Mouse (Mus musculus) liver, embryonic 16.5 days (tissue): ENCODE measurements around the gene Bend7. TPM values are rescaled to one million over a fixed set of nuclear protein-coding genes. Genes with fewer than 3 reads are reported as not detected.

Source experiments
- ATAC-seq: fragments of 200-750 bp; cut with Nextera tagmentation; 2 replicates; pipeline ENCODE4 v1.8.0; 2017; ENCODE audit warnings: low read depth, mild to moderate bottlenecking, moderate number of reproducible peaks, moderate library complexity
- H3K27ac ChIP-seq: fragments of 300-500 bp; sonication (generic); 2 replicates; pipeline ENCODE4 v1.5.1; 2014; ENCODE audit warnings: mild to moderate bottlenecking, low read length
- H3K27me3 ChIP-seq: fragments of 300-500 bp; sonication (generic); 2 replicates; pipeline ENCODE4 v1.6.1; 2014; ENCODE audit warnings: low read depth, low read length, mixed read lengths; ENCODE audit not compliant: control insufficient read depth, insufficient read depth
- H3K36me3 ChIP-seq: fragments of 300-500 bp; sonication (generic); 2 replicates; pipeline ENCODE4 v1.6.1; 2014; ENCODE audit warnings: mild to moderate bottlenecking; ENCODE audit not compliant: control insufficient read depth, insufficient read depth
- H3K4me1 ChIP-seq: fragments of 300-500 bp; sonication (generic); 2 replicates; pipeline ENCODE4 v1.6.1; 2014; ENCODE audit warnings: low read depth, low read length, mixed read lengths; ENCODE audit not compliant: control insufficient read depth
- H3K4me2 ChIP-seq: fragments of 300-500 bp; sonication (generic); 2 replicates; pipeline ENCODE4 v1.6.1; 2014; ENCODE audit warnings: low read depth, low read length, mixed read lengths
- H3K4me3 ChIP-seq: fragments of 300-500 bp; sonication (generic); 2 replicates; pipeline ENCODE4 v1.5.1; 2014; ENCODE audit warnings: low read depth, mild to moderate bottlenecking, low read length
- H3K9ac ChIP-seq: fragments of 300-500 bp; sonication (generic); 2 replicates; pipeline ENCODE4 v1.6.1; 2014; ENCODE audit warnings: low read depth, low read length
- H3K9me3 ChIP-seq: fragments of 300-500 bp; sonication (generic); replicated peaks from 2 replicates; pipeline ENCODE4 v1.6.1; 2016; ENCODE audit warnings: low read length; ENCODE audit not compliant: control insufficient read depth
- WGBS: fragments of 180-500 bp; shearing (Covaris S2); extraction: QIAGEN DNeasy Blood & Tissue Kit; methylation state at CpG from one replicate; pipeline ENCODE4 v1.1.7; 2014; ENCODE audit not compliant: insufficient replicate concordance; 5-methylcytosine and 5-hydroxymethylcytosine counted together
- polyA plus RNA-seq: library from polyadenylated mRNA; unstranded; fragments of >200 nt; fragmentation: Nextera tagmentation; extraction: Ambion mirVana; gene quantifications from 2 replicates; pipeline ENCODE4 v1.2.1, GENCODE M21; 2015

The Bend7 gene
- polyA plus RNA-seq, 1 experiment from 2014 or later = 1.9 TPM

DNA sequence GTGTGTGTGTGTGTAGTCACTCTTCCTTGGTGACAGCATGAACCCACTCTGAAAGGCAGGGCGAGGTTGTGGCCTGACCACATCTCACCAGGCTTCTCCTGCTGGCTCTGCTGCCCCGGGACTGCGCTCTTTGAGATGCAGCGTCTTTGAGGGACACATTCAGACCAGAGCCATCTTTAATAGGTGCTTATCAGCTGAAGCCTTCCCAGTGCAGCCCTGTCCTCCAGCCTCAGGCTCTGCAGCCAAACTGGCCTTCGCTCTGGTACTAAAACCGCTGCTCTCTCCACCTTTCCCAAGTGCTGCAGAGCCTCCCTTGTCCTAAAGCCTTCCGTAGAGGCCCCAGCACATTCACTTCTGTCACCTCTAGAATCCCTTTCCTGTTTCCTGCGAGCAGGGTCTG is 74.0 kb downstream of the Bend7 start:
- H3K4me3 ChIP-seq = no peak overlapping the region
- H3K36me3 ChIP-seq = no peaks in the 10 kb centered on the region
- no peaks in the 10 kb centered on the region for H3K9me3 ChIP-seq
- WGBS = 68% methylated on average over 8 of the region's 8 CpGs
- no peak overlapping the region for H3K27ac ChIP-seq
- H3K4me2 ChIP-seq = no peak overlapping the region
- H3K27me3 ChIP-seq = no peaks in the 10 kb centered on the region
- no peak for ATAC-seq
- H3K4me1 ChIP-seq = no peaks in the 10 kb centered on the region
- H3K9ac ChIP-seq = no peak overlapping the region

DNA sequence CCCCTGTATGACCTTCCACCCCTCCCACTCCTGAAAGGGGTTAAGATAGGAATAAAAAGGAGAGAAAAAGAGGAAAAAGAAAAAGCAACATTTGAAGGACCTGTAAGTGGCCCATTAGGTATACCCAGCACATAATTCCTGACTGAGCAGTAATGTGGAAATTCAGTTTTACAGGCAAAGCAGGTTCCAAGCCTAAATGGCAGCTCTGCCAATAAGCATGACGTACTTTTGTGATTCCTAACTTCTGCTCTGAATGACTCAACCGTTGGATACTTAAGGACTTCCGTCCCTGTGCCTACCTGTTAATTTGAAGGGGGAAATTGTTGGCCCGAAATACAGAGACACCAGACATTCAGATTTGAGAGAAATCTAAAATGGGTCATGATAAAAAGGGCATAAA is 74.9 kb downstream of the Bend7 start:
- no peak overlapping the region for H3K9ac ChIP-seq
- no peak overlapping the region for H3K27ac ChIP-seq
- H3K9me3 ChIP-seq = no peaks in the 10 kb centered on the region
- 69% methylated on average over 4 of the region's 4 CpGs for WGBS
- no peak overlapping the region for H3K4me2 ChIP-seq
- H3K4me1 ChIP-seq = no peaks in the 10 kb centered on the region
- H3K27me3 ChIP-seq = no peaks in the 10 kb centered on the region
- no peak overlapping the region for H3K4me3 ChIP-seq
- ATAC-seq = no peak
- H3K36me3 ChIP-seq = no peaks in the 10 kb centered on the region

- H3K27me3 ChIP-seq = no peaks in the 10 kb centered on the region
- WGBS = 52% methylated on average over 18 of the region's 18 CpGs
- no peak for ATAC-seq
Measured at GRCm38 (mm10) chr2:4802395-4803176, 85.0 kb downstream of the Bend7 start.

DNA sequence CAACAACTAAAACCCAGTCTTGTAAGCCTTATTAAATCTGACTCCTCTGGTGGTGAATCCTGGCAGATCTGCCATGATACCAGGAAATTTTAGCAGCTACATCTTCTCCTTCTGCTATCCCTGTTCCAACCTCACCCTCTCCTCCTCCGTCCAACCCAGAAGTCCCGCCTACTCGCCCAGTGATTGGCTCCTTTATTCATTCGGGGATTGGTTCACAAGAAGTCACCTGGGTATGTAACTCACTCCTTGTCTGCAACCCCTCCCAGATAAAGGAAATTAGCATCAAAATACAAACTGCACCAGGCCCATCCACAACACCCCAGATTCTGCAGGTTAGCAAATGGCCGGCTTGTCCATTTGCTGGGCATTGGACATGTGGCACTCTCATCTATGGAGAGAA is 98.7 kb downstream of the Bend7 start:
- H3K36me3 ChIP-seq = no peaks in the 10 kb centered on the region
- H3K9me3 ChIP-seq = no peaks in the 10 kb centered on the region
- no peaks in the 10 kb centered on the region for H3K27me3 ChIP-seq
- WGBS = 51% methylated on average over 5 of the region's 5 CpGs
- H3K4me2 ChIP-seq = no peak overlapping the region
- no peak for ATAC-seq
- no peaks in the 10 kb centered on the region for H3K4me1 ChIP-seq
- H3K27ac ChIP-seq = no peak overlapping the region
- no peak overlapping the region for H3K9ac ChIP-seq
- H3K4me3 ChIP-seq = no peak overlapping the region

More at GRCm38 (mm10) chr2:4802395-4803176, 85.0 kb downstream of the Bend7 start:
- Histone ChIP-seq H3K4me1 (no peaks in the 10 kb centered on the region), H3K27ac (no peak overlapping the region), H3K4me2 (no peak overlapping the region), H3K9ac (no peak overlapping the region), H3K36me3 (no peaks in the 10 kb centered on the region), H3K4me3 (no peak overlapping the region), H3K9me3 (no peaks in the 10 kb centered on the region)

DNA sequence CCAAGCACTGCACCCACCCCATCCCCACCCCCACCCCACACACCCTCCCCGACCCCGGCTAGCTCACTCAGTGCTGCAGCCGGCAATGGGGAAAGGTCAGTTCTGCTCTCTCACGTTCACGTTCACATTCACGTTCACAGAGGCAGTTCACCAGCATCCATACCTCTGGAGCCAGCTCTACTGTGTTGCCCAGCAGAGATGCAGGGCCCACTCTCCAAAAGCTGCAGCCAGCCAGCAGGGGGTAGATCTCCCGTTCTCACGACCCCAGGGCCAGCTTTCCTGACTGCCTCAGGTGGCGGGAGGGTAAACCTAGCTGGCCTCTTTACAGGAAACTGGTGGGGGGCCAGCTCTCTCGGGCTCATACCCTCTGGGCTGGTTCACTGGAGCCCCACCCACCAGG is 100.0 kb downstream of the Bend7 start:
- WGBS = 5% methylated on average over 10 of the region's 10 CpGs
- H3K4me1 ChIP-seq = no peaks in the 10 kb centered on the region
- no peak overlapping the region for H3K9ac ChIP-seq
- no peak overlapping the region for H3K4me3 ChIP-seq
- H3K4me2 ChIP-seq = no peak overlapping the region
- no peaks in the 10 kb centered on the region for H3K27me3 ChIP-seq
- ATAC-seq = no peak
- H3K36me3 ChIP-seq = no peaks in the 10 kb centered on the region
- H3K27ac ChIP-seq = no peak overlapping the region
- no peaks in the 10 kb centered on the region for H3K9me3 ChIP-seq

DNA sequence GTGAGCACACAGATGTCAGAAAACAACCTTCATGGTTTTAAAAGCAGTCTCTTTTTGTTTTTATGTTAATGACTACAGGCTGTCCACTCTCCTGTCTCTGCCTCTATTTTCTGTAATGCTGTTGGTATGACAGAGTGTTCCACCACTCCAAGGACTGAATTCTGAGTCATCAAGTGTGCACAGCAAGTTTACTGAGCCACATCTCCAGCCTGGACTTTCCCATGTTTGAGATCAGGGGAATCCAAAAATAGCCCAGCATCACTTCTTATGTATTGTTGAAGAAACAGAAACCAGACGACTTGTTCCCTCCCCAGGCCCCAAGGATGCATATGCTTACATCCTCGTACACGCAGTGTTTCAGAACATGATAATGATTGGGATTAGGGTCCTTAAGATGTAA is 102.6 kb downstream of the Bend7 start:
- Histone ChIP-seq H3K9me3 (no peaks in the 10 kb centered on the region), H3K36me3 (no peaks in the 10 kb centered on the region), H3K27ac (no peak overlapping the region), H3K4me1 (no peaks in the 10 kb centered on the region), H3K27me3 (no peaks in the 10 kb centered on the region), H3K9ac (no peak overlapping the region), H3K4me2 (no peak overlapping the region), H3K4me3 (no peak overlapping the region)
- 58% methylated on average over 3 of the region's 3 CpGs for WGBS
- no peak for ATAC-seq

- no peaks in the 10 kb centered on the region for H3K4me1 ChIP-seq
- no peak overlapping the region for H3K4me3 ChIP-seq
- no peaks in the 10 kb centered on the region for H3K9me3 ChIP-seq
- H3K27ac ChIP-seq = no peak overlapping the region
- no peaks in the 10 kb centered on the region for H3K36me3 ChIP-seq
- no peak overlapping the region for H3K4me2 ChIP-seq
- WGBS = 51% methylated on average over 9 of the region's 9 CpGs
- H3K9ac ChIP-seq = no peak overlapping the region
- ATAC-seq = no peak
- no peaks in the 10 kb centered on the region for H3K27me3 ChIP-seq
Measured at GRCm38 (mm10) chr2:4824067-4824466, 106.4 kb downstream of the Bend7 start.

DNA sequence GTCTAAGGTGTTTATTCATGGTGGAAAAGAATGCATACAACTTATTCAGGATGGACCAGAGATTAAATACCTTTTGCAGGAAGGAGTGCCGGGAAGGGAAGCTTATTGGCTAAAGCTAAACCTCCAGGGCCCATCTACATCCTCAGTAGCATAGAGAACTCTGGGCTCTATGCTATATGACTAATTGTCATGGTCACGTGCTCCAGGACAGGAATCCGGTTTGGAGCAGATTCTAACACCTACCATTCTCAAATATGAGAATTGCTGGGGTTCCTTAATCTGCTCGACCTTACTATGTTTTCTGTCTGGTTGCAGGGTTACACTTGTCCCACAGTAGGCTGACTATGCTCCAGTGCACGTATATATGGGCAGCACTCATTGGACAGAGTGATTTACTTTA is 110.4 kb downstream of the Bend7 start:
- H3K9ac ChIP-seq = no peak overlapping the region
- no peaks in the 10 kb centered on the region for H3K9me3 ChIP-seq
- no peaks in the 10 kb centered on the region for H3K27me3 ChIP-seq
- ATAC-seq = no peak
- H3K4me2 ChIP-seq = no peak overlapping the region
- no peaks in the 10 kb centered on the region for H3K36me3 ChIP-seq
- no peak overlapping the region for H3K27ac ChIP-seq
- 53% methylated on average over 5 of the region's 5 CpGs for WGBS
- no peak overlapping the region for H3K4me3 ChIP-seq
- no peaks in the 10 kb centered on the region for H3K4me1 ChIP-seq

GRCm38 (mm10) chr2:4828446-4828997 is 110.9 kb downstream of the Bend7 start:
- Histone ChIP-seq H3K27ac (no peak overlapping the region), H3K4me1 (no peaks in the 10 kb centered on the region), H3K36me3 (no peaks in the 10 kb centered on the region), H3K27me3 (no peaks in the 10 kb centered on the region), H3K4me2 (no peak overlapping the region), H3K9me3 (no peaks in the 10 kb centered on the region), H3K4me3 (no peak overlapping the region), H3K9ac (no peak overlapping the region)
- no peak for ATAC-seq
- 67% methylated on average over 6 of the region's 6 CpGs for WGBS
